Comparison of ENCODE assay signal across 24 mouse cellular contexts in the genomic region with DNA sequence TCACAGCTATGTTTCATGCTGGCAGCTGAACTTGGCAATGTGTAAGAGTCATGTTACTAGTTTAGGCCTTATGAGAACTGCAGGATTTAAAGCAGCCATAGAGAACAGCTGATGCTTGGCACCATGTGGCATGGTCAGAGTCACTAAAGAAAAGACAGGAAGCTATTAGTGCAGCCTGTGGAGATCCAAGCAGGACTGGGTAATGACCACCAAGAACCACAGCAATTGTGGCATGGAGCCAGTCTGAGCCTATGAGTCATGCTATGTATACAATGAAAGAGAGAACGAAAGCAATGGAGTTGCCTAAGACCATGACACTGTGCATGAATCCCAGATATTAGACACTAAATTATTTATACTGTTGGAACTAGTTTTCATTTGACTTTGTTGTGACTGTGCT. TPM values are rescaled to one million over a fixed set of nuclear protein-coding genes. Genes with fewer than 3 reads are reported as not detected.
DNase-seq lines count a peak whose midpoint lies in the region; TF ChIP-seq lines count a peak whose summit lies in the region.
"Had no signal": no experiment of that assay in that cellular context is flagged by ENCODE, and none has a peak within 500 bp of the region (broad histone marks: within the 10 kb centered on the region; RNA-seq: fewer than 3 reads in every experiment).

No protein-coding gene starts in this region.

- no peaks in the 10 kb centered on the region for H3K27me3 ChIP-seq in thymus, adult 2 months (ENCODE audit: control insufficient read depth, insufficient read depth, low read length)

- no peak for TF ChIP-seq CTCF in left cerebral cortex, adult 2 months (IDR thresholded peaks at IDR 0.05)
- TF ChIP-seq CTCF in brain, embryonic 14.5 days (IDR thresholded peaks at IDR 0.05; ENCODE audit: borderline replicate concordance, extremely low read depth, insufficient read depth, insufficient read length): no peak
- TF ChIP-seq CTCF in thymus, adult 2 months (IDR thresholded peaks at IDR 0.05; ENCODE audit: borderline replicate concordance, control insufficient read depth, extremely low read depth, insufficient read depth, low read length, poor library complexity): no peak

- H3K27ac ChIP-seq in left cerebral cortex, adult 2 months: no peak overlapping the region
- no peak overlapping the region for H3K27ac ChIP-seq in thymus, adult 2 months (ENCODE audit: control insufficient read depth, insufficient read depth, low read length)
- H3K27ac ChIP-seq: embryonic facial prominence, embryonic 13.5 days; forebrain, embryonic 10.5 days; liver, embryonic 14.5 days had no signal

- no peaks in the 10 kb centered on the region for H3K36me3 ChIP-seq in thymus, adult 2 months (ENCODE audit: control insufficient read depth, insufficient read depth, low read length)
- H3K36me3 ChIP-seq: embryonic facial prominence, embryonic 13.5 days; forebrain, embryonic 10.5 days had no signal

- 68% methylated on average over 1 of the region's 1 CpGs for WGBS in thymus, adult 2 months

- peak; percentile 10 for DNase-seq in left cerebral cortex, postnatal 4 days
- no peak for DNase-seq in left cerebral cortex, adult 2 months (ENCODE audit: extremely low spot score in 1 of 2, low spot score in 2 of 2)
- peak; percentile 47 for DNase-seq in urinary bladder, postnatal 14 days (ENCODE audit: low spot score)
- no peak for DNase-seq in urinary bladder, postnatal 10 days (ENCODE audit: low spot score)
- DNase-seq in brain, embryonic 14.5 days (ENCODE audit: low read depth): peak; percentile 1
- no peak for DNase-seq in ovary, adult 18-20 months (ENCODE audit: low spot score)
- DNase-seq in thymus, adult 2 months: no peak
- DNase-seq: cerebellum, adult 11 months; kidney, adult 8-10 months; right cerebral cortex, adult 18-20 months; spleen, adult 18-20 months had no signal

- H3K4me1 ChIP-seq in thymus, adult 2 months (replicated peaks; ENCODE audit: control insufficient read depth, insufficient read depth, low read length): no peaks in the 10 kb centered on the region
- H3K4me1 ChIP-seq: embryonic facial prominence, embryonic 13.5 days; forebrain, embryonic 10.5 days had no signal

- no peak for TF ChIP-seq POLR2A in brain, embryonic 14.5 days (IDR thresholded peaks at IDR 0.05; ENCODE audit: borderline replicate concordance, extremely low read depth, insufficient read depth, insufficient read length, poor library complexity, severe bottlenecking)
- no peak for TF ChIP-seq POLR2A in thymus, adult 2 months (IDR thresholded peaks at IDR 0.05; ENCODE audit: control insufficient read depth, extremely low read depth, insufficient read depth, low read length, poor library complexity)

- H3K4me3 ChIP-seq in left cerebral cortex, adult 2 months: no peak overlapping the region
- H3K4me3 ChIP-seq in thymus, adult 2 months (ENCODE audit: control insufficient read depth, insufficient read depth, low read length): no peak overlapping the region
- H3K4me3 ChIP-seq: embryonic facial prominence, embryonic 13.5 days; forebrain, embryonic 10.5 days had no signal

- intact Hi-C loops in left cerebral cortex, postnatal 4 days (cut with DNase I): no loop called here
- intact Hi-C loops in left cerebral cortex, adult 2 months (cut with DNase I): no loop called here

RNA-seq across cellular contexts. Expression of gene Serpina7, which starts 33.1 kb away (rescaled TPM):
- not detected for total RNA-seq in left cerebral cortex, postnatal 4 days (2021)
- total RNA-seq in left cerebral cortex, adult 2 months (2021): not detected
- polyA plus RNA-seq in brain, embryonic 14.5 days (2012; rRNA removed): 0.05 and 0.15 TPM in 2 replicates
- 0.94 and 1.3 TPM in 2 replicates for polyA plus RNA-seq in thymus, adult 2 months (2012; rRNA removed)
- total RNA-seq: common myeloid progenitor, adult 5-6 weeks; hematopoietic stem cell, adult 5-6 weeks; layer of hippocampus, postnatal 10 days; left cerebral cortex, postnatal 14 days; neutrophil, adult 5-6 weeks had no signal
- polyA plus RNA-seq: embryonic facial prominence, embryonic 13.5 days; forebrain, embryonic 10.5 days; frontal cortex, adult 2 months; heart, embryonic 14.5 days had no signal

RNA-seq across cellular contexts. Expression of gene 4930513O06Rik, which starts 34.1 kb away (rescaled TPM):
- total RNA-seq in left cerebral cortex, postnatal 4 days (2021): not detected
- total RNA-seq in left cerebral cortex, adult 2 months (2021): not detected
- not detected in 2 replicates for polyA plus RNA-seq in brain, embryonic 14.5 days (2012; rRNA removed)
- not detected in 2 replicates for polyA plus RNA-seq in thymus, adult 2 months (2012; rRNA removed)
- total RNA-seq: adrenal gland, postnatal 4 days; common myeloid progenitor, adult 5-6 weeks; hematopoietic stem cell, adult 5-6 weeks; layer of hippocampus, postnatal 10 days; left cerebral cortex, postnatal 14 days; neutrophil, adult 5-6 weeks had no signal
- polyA plus RNA-seq: embryonic facial prominence, embryonic 13.5 days; forebrain, embryonic 10.5 days; frontal cortex, adult 2 months; gonadal fat pad, adult 2 months; heart, embryonic 14.5 days; Patski had no signal

Comparison
In these comparisons a context has a peak if more than half of its experiments do, and no peak if none do; other contexts are left out.
1. DNase-seq: peak in left cerebral cortex, postnatal 4 days (single experiment), urinary bladder, postnatal 14 days (single experiment) and brain, embryonic 14.5 days (single experiment); none in left cerebral cortex, adult 2 months (0 of 2), urinary bladder, postnatal 10 days (single experiment), ovary, adult 18-20 months (single experiment) and thymus, adult 2 months (single experiment).